In genomic region chr11:11809404-11810175, GRCm38 (mm10) we compare ENCODE assay signal across 8 mouse cellular contexts. TPM values are rescaled to one million over a fixed set of nuclear protein-coding genes. Genes with fewer than 3 reads are reported as not detected.
DNase-seq lines count a peak whose midpoint lies in the region; ATAC-seq and TF ChIP-seq lines count a peak whose summit lies in the region.

No protein-coding gene starts in this region.

- 18% methylated on average over 11 of the region's 11 CpGs for WGBS in lung, adult 2 months
- WGBS in embryonic facial prominence, embryonic 10.5 days: under 1% methylated on average over 11 of the region's 11 CpGs
- 1% methylated on average over 11 of the region's 11 CpGs for WGBS in limb, embryonic 11.5 days
- 11% methylated on average over 11 of the region's 11 CpGs for WGBS in olfactory bulb, adult 2 months

- H3K4me2 ChIP-seq in limb, embryonic 11.5 days (ENCODE audit: low read depth, severe bottlenecking): peak overlapping the region; percentile 82

- no peak for TF ChIP-seq POLR2A in lung, adult 2 months (IDR thresholded peaks at IDR 0.05; ENCODE audit: borderline replicate concordance, extremely low read depth, low read depth, low read length)
- TF ChIP-seq POLR2A in olfactory bulb, adult 2 months (IDR thresholded peaks at IDR 0.05; ENCODE audit: insufficient read depth, low read depth, low read length): no peak

- no peak for DNase-seq in lung, adult 2 months
- DNase-seq in lung, adult 18-20 months: no peak
- peak; percentile 84 for DNase-seq in embryonic facial prominence, embryonic 10.5 days (ENCODE audit: low spot score)
- peak; percentile 78 for DNase-seq in limb, embryonic 11.5 days (ENCODE audit: low spot score)
- no peak for DNase-seq in left cerebral cortex, adult 18-20 months (ENCODE audit: low spot score in 2 of 2)
- no peak for DNase-seq in thymus, postnatal 36 days
- no peak for DNase-seq in left cerebral cortex, adult 8-10 months (ENCODE audit: low spot score in 2 of 2)

- TF ChIP-seq CTCF in lung, adult 2 months (IDR thresholded peaks at IDR 0.05; ENCODE audit: insufficient read depth, low read length): no peak
- TF ChIP-seq CTCF in olfactory bulb, adult 2 months (IDR thresholded peaks at IDR 0.05; ENCODE audit: insufficient read depth, low read depth, low read length): no peak

- peak overlapping the region; percentile 84 for H3K4me3 ChIP-seq in lung, adult 2 months (replicated peaks; ENCODE audit: extremely low read depth, low read depth, low read length)
- H3K4me3 ChIP-seq in embryonic facial prominence, embryonic 10.5 days: peak overlapping the region; percentile 71
- peak overlapping the region; percentile 61 for H3K4me3 ChIP-seq in limb, embryonic 11.5 days (ENCODE audit: low read depth, low read length)
- H3K4me3 ChIP-seq in olfactory bulb, adult 2 months (ENCODE audit: insufficient read depth, low read depth, low read length): peak overlapping the region; percentile 64

- no peaks in the 10 kb centered on the region for H3K9me3 ChIP-seq in embryonic facial prominence, embryonic 10.5 days
- H3K9me3 ChIP-seq in limb, embryonic 11.5 days (ENCODE audit: control insufficient read depth, low read length): no peaks in the 10 kb centered on the region

- peak overlapping the region; percentile 88 for H3K9ac ChIP-seq in limb, embryonic 11.5 days (ENCODE audit: low read length)

- no peaks in the 10 kb centered on the region for H3K27me3 ChIP-seq in embryonic facial prominence, embryonic 10.5 days (replicated peaks; ENCODE audit: low read depth, poor library complexity, severe bottlenecking)
- H3K27me3 ChIP-seq in limb, embryonic 11.5 days (ENCODE audit: control insufficient read depth, insufficient read depth, low read length): no peaks in the 10 kb centered on the region

- ATAC-seq in limb, embryonic 11.5 days (ENCODE audit: insufficient number of reproducible peaks, low FRiP score, low TSS enrichment, low read depth): peak; percentile 55

- peaks cover 2% of the 10 kb centered on the region; the same call in 1 of the 2 replicates for H3K4me1 ChIP-seq in lung, adult 2 months (ENCODE audit: control insufficient read depth, insufficient read depth, low read length)
- peaks cover 43% of the 10 kb centered on the region for H3K4me1 ChIP-seq in embryonic facial prominence, embryonic 10.5 days
- H3K4me1 ChIP-seq in limb, embryonic 11.5 days (ENCODE audit: control insufficient read depth, insufficient read depth, low read length): peaks cover 15% of the 10 kb centered on the region
- no peaks in the 10 kb centered on the region for H3K4me1 ChIP-seq in olfactory bulb, adult 2 months (ENCODE audit: control insufficient read depth, insufficient read depth, low read length)

- H3K36me3 ChIP-seq in embryonic facial prominence, embryonic 10.5 days (replicated peaks): peaks cover 18% of the 10 kb centered on the region
- H3K36me3 ChIP-seq in limb, embryonic 11.5 days (ENCODE audit: control insufficient read depth, insufficient read depth, low read length): 0 out of 2 replicates have a peak, but pooled peaks cover 3% of the 10 kb centered on the region

- peak overlapping the region; percentile 99 for H3K27ac ChIP-seq in embryonic facial prominence, embryonic 10.5 days (replicated peaks)
- peak overlapping the region; percentile 99 for H3K27ac ChIP-seq in limb, embryonic 11.5 days (replicated peaks; ENCODE audit: low read depth, low read length)
- no peak overlapping the region for H3K27ac ChIP-seq in olfactory bulb, adult 2 months (ENCODE audit: insufficient read depth, low read depth, low read length)

RNA-seq across cellular contexts. Expression of gene Fignl1, which starts 0.8 kb away (rescaled TPM):
- 0.17 and 0.47 TPM in 2 replicates for polyA plus RNA-seq in lung, adult 2 months (2012; rRNA removed)
- polyA plus RNA-seq in embryonic facial prominence, embryonic 10.5 days (2016; fragmentation: Nextera tagmentation; extraction: Ambion mirVana): 105 and 112 TPM in 2 replicates
- polyA plus RNA-seq in limb, embryonic 11.5 days (2014; fragmentation: Nextera tagmentation; extraction: Ambion mirVana): 96.7 and 102 TPM in 2 replicates
- not detected in 2 replicates for polyA plus RNA-seq in olfactory bulb, adult 2 months (2012; ENCODE audit: insufficient read depth, insufficient read length, low replicate concordance, missing spikeins)
- under 1 TPM; 0.33 to 0.44 TPM for total RNA-seq in left cerebral cortex, adult 18-20 months (2021)
- total RNA-seq in left cerebral cortex, adult 8-10 months (2022): under 1 TPM; 0.67 to 0.89 (median 0.85) TPM

Comparison
In these comparisons a context has a peak if more than half of its experiments do, and no peak if none do; other contexts are left out.
1. DNase-seq: peak in embryonic facial prominence, embryonic 10.5 days (single experiment) and limb, embryonic 11.5 days (single experiment); none in lung, adult 2 months (single experiment), lung, adult 18-20 months (0 of 2), left cerebral cortex, adult 18-20 months (0 of 2), thymus, postnatal 36 days (0 of 2) and left cerebral cortex, adult 8-10 months (0 of 2).
2. RNA of gene Fignl1, which starts 0.8 kb away (polyA plus RNA-seq): 105 to 112 TPM in embryonic facial prominence, embryonic 10.5 days and 96.7 to 102 TPM in limb, embryonic 11.5 days; 0.17 to 0.47 TPM in lung, adult 2 months and not detected in olfactory bulb, adult 2 months; every median in the first group is over 10 times any median in the second.
3. Peak in every context shown above with its lines, with median percentiles within 50 percentile points of each other: H3K4me3 ChIP-seq.